Mouse (Mus musculus) lung, adult 2 months (tissue): ENCODE measurements around the gene Bbs4. TPM values are rescaled to one million over a fixed set of nuclear protein-coding genes. Genes with fewer than 3 reads are reported as not detected.

Source experiments
- DNase-seq: peaks from one replicate; pipeline ENCODE4 v3.0.0; 2022
- H3K4me1 ChIP-seq: fragments of 200-500 bp; 2 replicates; pipeline ENCODE4 v1.6.1; 2011; ENCODE audit warnings: low read length; ENCODE audit not compliant: control insufficient read depth, insufficient read depth
- H3K4me3 ChIP-seq: fragments of 200-500 bp; replicated peaks from 2 replicates; pipeline ENCODE3; 2011; ENCODE audit warnings: low read depth, mild to moderate bottlenecking, control low read depth, low read length; ENCODE audit errors: extremely low read depth
- CTCF ChIP-seq: fragments of 200-500 bp; IDR thresholded peaks from 2 replicates; pipeline ENCODE4 v1.5.1; 2011; ENCODE audit warnings: mild to moderate bottlenecking, low read length, control low read depth; ENCODE audit not compliant: insufficient read depth
- POLR2A ChIP-seq: fragments of 200-500 bp; IDR thresholded peaks from 2 replicates; pipeline ENCODE4 v1.6.1; 2011; ENCODE audit warnings: low read depth, mild to moderate bottlenecking, control low read depth, low read length, borderline replicate concordance; ENCODE audit errors: extremely low read depth
- WGBS: fragments of 180-500 bp; shearing (Covaris S2); methylation state at CpG from one replicate; pipeline ENCODE4 v1.1.7; 2018; 5-methylcytosine and 5-hydroxymethylcytosine counted together
- polyA plus RNA-seq: library from polyadenylated mRNA; depleted of rRNA; stranded (reverse); fragments of >200 nt; gene quantifications from 2 replicates; pipeline ENCODE4 v1.2.3, GENCODE M21; 2012

Gene Bbs4
- polyA plus RNA-seq, 1 experiment, result 3.5 TPM

GRCm38 (mm10) chr9:59340002-59340401 lies 13.3 kb downstream of the Bbs4 start:
- no peaks in the 10 kb centered on the region for H3K4me1 ChIP-seq
- DNase-seq, result no peak
- TF ChIP-seq CTCF (peak; percentile 46; the same call in 1 of the 2 replicates), POLR2A (no peak)
- WGBS, result 79% methylated on average over 9 of the region's 9 CpGs
- no peak overlapping the region for H3K4me3 ChIP-seq

- TF ChIP-seq POLR2A (no peak), CTCF (no peak)
- 76% methylated on average over 5 of the region's 5 CpGs for WGBS
- no peaks in the 10 kb centered on the region for H3K4me1 ChIP-seq
- no peak overlapping the region for H3K4me3 ChIP-seq
- no peak for DNase-seq
Observed at GRCm38 (mm10) chr9:59339107-59339506, 14.2 kb downstream of the Bbs4 start.

- no peak for TF ChIP-seq POLR2A
- no peak for TF ChIP-seq CTCF
- no peak for DNase-seq
- Histone ChIP-seq H3K4me1 (no peaks in the 10 kb centered on the region), H3K4me3 (no peak overlapping the region)
- WGBS, result 77% methylated on average over 5 of the region's 5 CpGs
Observed at GRCm38 (mm10) chr9:59338411-59338810, 14.9 kb downstream of the Bbs4 start.

- DNase-seq, result no peak
- no peak overlapping the region for H3K4me3 ChIP-seq
- TF ChIP-seq CTCF (no peak), POLR2A (no peak)
- WGBS, result 89% methylated on average over 5 of the region's 5 CpGs
- no peaks in the 10 kb centered on the region for H3K4me1 ChIP-seq
Observed at GRCm38 (mm10) chr9:59337889-59338288, 15.4 kb downstream of the Bbs4 start.

- 92% methylated on average over 3 of the region's 3 CpGs for WGBS
- no peak for TF ChIP-seq POLR2A
- no peak for TF ChIP-seq CTCF
- Histone ChIP-seq H3K4me1 (no peaks in the 10 kb centered on the region), H3K4me3 (no peak overlapping the region)
- DNase-seq, result no peak
Observed at GRCm38 (mm10) chr9:59336539-59336938, 16.8 kb downstream of the Bbs4 start.

- TF ChIP-seq CTCF (no peak), POLR2A (no peak)
- Histone ChIP-seq H3K4me1 (no peaks in the 10 kb centered on the region), H3K4me3 (no peak overlapping the region)
- WGBS, result 82% methylated on average over 5 of the region's 5 CpGs
- DNase-seq, result no peak
Observed at GRCm38 (mm10) chr9:59330055-59330454, 23.3 kb downstream of the Bbs4 start.

- Histone ChIP-seq H3K4me1 (no peaks in the 10 kb centered on the region), H3K4me3 (no peak overlapping the region)
- no peak for TF ChIP-seq POLR2A
- no peak for TF ChIP-seq CTCF
- no peak for DNase-seq
Observed at GRCm38 (mm10) chr9:59324351-59324750, 29.0 kb downstream of the Bbs4 start.

- no peak for DNase-seq
- TF ChIP-seq POLR2A (no peak), CTCF (no peak)
- Histone ChIP-seq H3K4me3 (no peak overlapping the region), H3K4me1 (no peaks in the 10 kb centered on the region)
- 87% methylated on average over 3 of the region's 3 CpGs for WGBS
Observed at GRCm38 (mm10) chr9:59316206-59316605, 37.1 kb downstream of the Bbs4 start.

- no peak for TF ChIP-seq POLR2A
- no peak for TF ChIP-seq CTCF
- no peak for DNase-seq
- Histone ChIP-seq H3K4me1 (no peaks in the 10 kb centered on the region), H3K4me3 (no peak overlapping the region)
- WGBS, result 72% methylated on average over 3 of the region's 3 CpGs
Observed at GRCm38 (mm10) chr9:59311284-59311670, 42.0 kb downstream of the Bbs4 start.

- DNase-seq, result no peak
- no peak for TF ChIP-seq CTCF
- WGBS, result 73% methylated on average over 8 of the region's 8 CpGs
Observed at GRCm38 (mm10) chr9:59310582-59311283, 42.6 kb downstream of the Bbs4 start.

GRCm38 (mm10) chr9:59307890-59308289 lies 45.4 kb downstream of the Bbs4 start:
- 65% methylated on average over 2 of the region's 2 CpGs for WGBS
- Histone ChIP-seq H3K4me3 (no peak overlapping the region), H3K4me1 (no peaks in the 10 kb centered on the region)
- no peak for TF ChIP-seq POLR2A
- no peak for TF ChIP-seq CTCF
- no peak for DNase-seq

More at GRCm38 (mm10) chr9:59310582-59311283, 42.6 kb downstream of the Bbs4 start:
- Histone ChIP-seq H3K4me1 (no peaks in the 10 kb centered on the region), H3K4me3 (no peak overlapping the region)

GRCm38 (mm10) chr9:59296419-59296818 lies 56.9 kb downstream of the Bbs4 start:
- no peak for DNase-seq
- 50% methylated on average over 2 of the region's 2 CpGs for WGBS
- Histone ChIP-seq H3K4me3 (no peak overlapping the region), H3K4me1 (no peaks in the 10 kb centered on the region; the same call in 1 of the 2 replicates)
- TF ChIP-seq CTCF (no peak), POLR2A (no peak)
